Mouse (Mus musculus) small intestine, adult 2 months (tissue): ENCODE results near the gene Syne2. TPM values are rescaled to one million over a fixed set of nuclear protein-coding genes. Genes with fewer than 3 reads are reported as not detected.
A peak's percentile ranks its signal among the peaks of the same experiment; 100 is the strongest.
"Not testable (repeated sequence)": the region's sequence is repeated elsewhere in the genome, so short reads cannot be mapped to it uniquely, and the experiment has no call there.

Experiments used
- H3K27ac ChIP-seq: fragments of 200-500 bp; 2 replicates; pipeline ENCODE4 v1.5.1; 2012; ENCODE audit warnings: low read depth, low read length, control low read depth, inconsistent platforms; ENCODE audit not compliant: insufficient read depth
- H3K27me3 ChIP-seq: fragments of 200-500 bp; 2 replicates; pipeline ENCODE4 v1.6.1; 2012; ENCODE audit warnings: mild to moderate bottlenecking, moderate library complexity, low read length, inconsistent platforms; ENCODE audit not compliant: control insufficient read depth, insufficient read depth
- H3K36me3 ChIP-seq: fragments of 200-500 bp; 2 replicates; pipeline ENCODE4 v1.6.1; 2012; ENCODE audit warnings: mild to moderate bottlenecking, low read length, control low read depth, inconsistent platforms; ENCODE audit not compliant: control insufficient read depth, insufficient read depth
- H3K4me1 ChIP-seq: fragments of 200-500 bp; 2 replicates; pipeline ENCODE4 v1.6.1; 2012; ENCODE audit warnings: low read length, inconsistent platforms, mixed read lengths; ENCODE audit not compliant: control insufficient read depth, insufficient read depth, insufficient read length
- H3K4me3 ChIP-seq: fragments of 200-500 bp; 2 replicates; pipeline ENCODE4 v1.5.1; 2012; ENCODE audit warnings: low read depth, mild to moderate bottlenecking, control low read depth, inconsistent platforms, low read length, moderate library complexity
- CTCF ChIP-seq: fragments of 200-500 bp; IDR thresholded peaks from 2 replicates; pipeline ENCODE4 v1.5.1; 2012; ENCODE audit warnings: low read depth, mild to moderate bottlenecking, control low read depth, inconsistent platforms, low read length, moderate library complexity, mixed read lengths; ENCODE audit not compliant: insufficient replicate concordance, insufficient read length; ENCODE audit errors: extremely low read depth
- POLR2A ChIP-seq: fragments of 200-500 bp; IDR thresholded peaks from 2 replicates; pipeline ENCODE4 v1.6.1; 2012; ENCODE audit warnings: low read depth, mild to moderate bottlenecking, control low read depth, inconsistent platforms, low read length, moderate library complexity
- WGBS: fragments of 180-500 bp; shearing (Covaris S2); methylation state at CpG from one replicate; pipeline ENCODE4 v1.1.7; 2018; 5-methylcytosine and 5-hydroxymethylcytosine counted together
- polyA plus RNA-seq: library from polyadenylated mRNA; depleted of rRNA; stranded (reverse); fragments of >200 nt; gene quantifications from 2 replicates; pipeline ENCODE4 v1.2.3, GENCODE M21; 2012

The Syne2 gene
- polyA plus RNA-seq, 1 experiment: 39.8 TPM

- H3K4me3 ChIP-seq: no peak overlapping the region
- WGBS: 76% methylated on average over 4 of the region's 4 CpGs
- TF ChIP-seq CTCF (no peak), POLR2A (no peak)
These were observed 298.6 kb downstream of the Syne2 start for GRCm38 (mm10) chr12:76116577-76116976.

DNA sequence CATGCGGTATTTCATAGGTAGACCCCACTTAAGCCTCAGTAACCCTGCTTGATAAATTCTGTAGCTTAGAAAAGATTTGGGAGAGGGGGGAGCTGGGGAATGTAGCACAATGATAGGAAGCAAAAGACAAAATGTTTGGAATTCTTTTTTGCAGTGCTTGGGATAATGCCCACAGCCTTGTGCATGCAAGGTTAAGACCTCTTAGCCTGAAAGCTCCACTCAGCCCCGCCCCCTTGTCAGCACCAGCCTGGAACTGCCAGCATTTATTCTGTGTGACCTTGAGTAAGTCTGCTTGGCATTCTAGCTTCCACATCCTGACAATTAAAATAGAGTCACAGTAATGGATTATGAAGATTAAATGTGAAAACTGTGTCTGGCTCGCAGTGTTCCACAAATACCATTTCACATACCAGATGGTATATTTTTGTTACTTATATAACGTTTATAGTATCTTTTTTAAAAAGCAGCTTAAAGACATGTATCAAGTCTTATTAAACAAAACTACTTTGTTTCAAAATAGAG lies 299.8 kb downstream of the Syne2 start:
- no peak overlapping the region for H3K27ac ChIP-seq
- H3K36me3 ChIP-seq: no peaks in the 10 kb centered on the region
- no peak overlapping the region for H3K4me3 ChIP-seq
- WGBS: 81% methylated on average over 4 of the region's 4 CpGs
- H3K27me3 ChIP-seq: no peaks in the 10 kb centered on the region
- no peak for TF ChIP-seq POLR2A
- no peak for TF ChIP-seq CTCF
- H3K4me1 ChIP-seq: no peaks in the 10 kb centered on the region

More at GRCm38 (mm10) chr12:76116577-76116976, 298.6 kb downstream of the Syne2 start:
- Histone ChIP-seq H3K27me3 (no peaks in the 10 kb centered on the region), H3K36me3 (no peaks in the 10 kb centered on the region), H3K27ac (no peak overlapping the region), H3K4me1 (no peaks in the 10 kb centered on the region)

DNA sequence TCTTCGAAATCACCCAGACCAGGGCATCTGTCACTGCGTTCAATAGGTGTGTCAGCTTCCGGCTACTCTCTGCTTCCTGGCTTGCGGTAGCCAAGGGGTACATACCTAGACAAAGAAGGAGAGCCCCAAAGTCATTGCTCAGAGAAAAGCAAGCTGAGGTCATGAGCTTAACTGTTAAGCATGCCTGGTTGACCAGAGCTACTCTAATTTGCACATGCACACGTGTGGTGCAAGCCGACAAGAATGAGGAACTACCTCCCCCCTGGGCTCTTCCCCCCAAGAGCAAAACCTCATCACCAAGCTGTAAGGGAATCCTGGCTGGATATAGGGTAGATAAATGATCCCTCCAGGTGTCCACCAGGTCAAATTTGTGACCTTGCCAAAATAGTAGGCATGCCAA lies 305.3 kb downstream of the Syne2 start:
- Histone ChIP-seq H3K4me3 (no peak overlapping the region), H3K27me3 (no peaks in the 10 kb centered on the region), H3K27ac (no peak overlapping the region), H3K36me3 (no peaks in the 10 kb centered on the region), H3K4me1 (no peaks in the 10 kb centered on the region)
- 90% methylated on average over 6 of the region's 6 CpGs for WGBS
- TF ChIP-seq CTCF: no peak
- TF ChIP-seq POLR2A: no peak

DNA sequence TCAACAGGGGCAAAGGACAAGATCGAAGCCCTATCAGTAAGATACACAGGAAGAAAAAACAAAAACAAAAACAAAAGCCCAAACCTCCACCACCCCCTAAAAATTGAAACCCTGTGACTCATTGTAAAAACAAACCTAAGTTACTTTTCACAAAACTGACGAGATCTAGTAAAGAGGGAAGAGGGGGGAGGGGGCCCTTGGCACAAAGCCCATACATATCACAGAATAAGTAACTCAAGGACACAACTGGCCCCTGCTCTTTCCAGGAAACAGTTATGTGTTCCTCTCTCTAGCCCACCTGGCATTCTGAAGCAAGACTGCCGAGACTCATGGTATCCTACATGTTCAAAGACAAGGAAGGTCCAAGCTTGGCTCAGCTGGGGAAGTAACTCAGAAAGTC lies 310.4 kb downstream of the Syne2 start:
- H3K4me3 ChIP-seq: no peak overlapping the region
- WGBS: 55% methylated on average over 3 of the region's 3 CpGs
- no peak overlapping the region for H3K27ac ChIP-seq
- no peaks in the 10 kb centered on the region for H3K36me3 ChIP-seq
- TF ChIP-seq CTCF: no peak
- no peak for TF ChIP-seq POLR2A
- H3K4me1 ChIP-seq: peaks cover 7% of the 10 kb centered on the region; the same call in 1 of the 2 replicates
- no peaks in the 10 kb centered on the region for H3K27me3 ChIP-seq

- no peaks in the 10 kb centered on the region for H3K27me3 ChIP-seq
- no peak overlapping the region for H3K27ac ChIP-seq
- no peaks in the 10 kb centered on the region for H3K36me3 ChIP-seq
- WGBS: 84% methylated on average over 10 of the region's 10 CpGs
- TF ChIP-seq CTCF: no peak
- TF ChIP-seq POLR2A: no peak
- H3K4me3 ChIP-seq: no peak overlapping the region
- peaks cover 7% of the 10 kb centered on the region; the same call in 1 of the 2 replicates for H3K4me1 ChIP-seq
These were observed 310.9 kb downstream of the Syne2 start for GRCm38 (mm10) chr12:76128831-76129230.

DNA sequence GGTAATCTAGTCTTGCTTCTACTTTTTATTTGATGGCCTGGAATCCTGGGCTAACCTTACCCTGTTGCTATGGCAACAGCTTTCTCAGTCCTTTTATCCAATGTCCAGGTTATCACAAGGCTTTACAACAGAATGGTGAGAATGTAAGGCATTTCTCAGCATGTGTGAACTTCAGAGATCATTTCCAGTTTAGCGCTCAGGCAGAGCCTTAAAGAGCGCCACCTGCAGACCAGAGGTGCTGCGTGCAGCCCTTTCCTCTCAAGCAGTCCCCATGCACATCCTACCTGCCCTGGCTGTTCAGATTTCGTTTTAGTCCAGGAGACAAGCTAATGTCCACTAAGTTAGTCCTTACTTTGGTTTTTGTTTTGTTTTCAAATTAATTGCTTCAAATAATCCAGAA lies 312.3 kb downstream of the Syne2 start:
- WGBS: 49% methylated on average over 4 of the region's 4 CpGs
- Histone ChIP-seq H3K4me1 (peaks cover 7% of the 10 kb centered on the region; the same call in 1 of the 2 replicates), H3K4me3 (no peak overlapping the region), H3K27ac (no peak overlapping the region), H3K27me3 (no peaks in the 10 kb centered on the region), H3K36me3 (no peaks in the 10 kb centered on the region)
- peak; percentile 65; the same call in 1 of the 2 replicates for TF ChIP-seq CTCF
- TF ChIP-seq POLR2A: no peak

DNA sequence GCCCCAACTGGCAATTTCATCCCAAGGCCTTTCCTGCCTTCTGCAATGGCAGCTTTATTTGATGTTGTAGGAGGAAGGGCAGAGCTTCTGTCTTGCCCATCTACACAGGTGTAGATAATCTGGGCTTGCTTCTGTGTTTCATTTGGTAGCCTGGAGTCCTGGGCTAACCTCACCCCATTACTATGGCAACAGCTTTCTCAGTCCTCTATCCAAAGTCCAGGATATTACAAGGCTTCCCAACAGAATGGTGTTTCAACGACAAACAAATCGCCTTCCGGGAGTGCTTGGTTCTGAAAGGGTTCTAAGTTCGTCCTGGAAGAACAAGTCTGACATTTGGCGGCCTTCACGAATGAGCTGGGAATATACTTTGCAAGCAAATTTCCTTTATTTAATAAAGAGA lies 313.0 kb downstream of the Syne2 start:
- H3K4me1 ChIP-seq: peaks cover 7% of the 10 kb centered on the region; the same call in 1 of the 2 replicates
- H3K27me3 ChIP-seq: no peaks in the 10 kb centered on the region
- TF ChIP-seq POLR2A: no peak
- no peak for TF ChIP-seq CTCF
- H3K27ac ChIP-seq: no peak overlapping the region
- 27% methylated on average over 6 of the region's 6 CpGs for WGBS
- H3K36me3 ChIP-seq: no peaks in the 10 kb centered on the region
- no peak overlapping the region for H3K4me3 ChIP-seq

GRCm38 (mm10) chr12:76132591-76132990 lies 314.7 kb downstream of the Syne2 start:
- no peaks in the 10 kb centered on the region for H3K36me3 ChIP-seq
- TF ChIP-seq POLR2A (no peak), CTCF (no peak)
- no peaks in the 10 kb centered on the region for H3K27me3 ChIP-seq
- H3K4me3 ChIP-seq: no peak overlapping the region
- no peak overlapping the region for H3K27ac ChIP-seq
- H3K4me1 ChIP-seq: peaks cover 7% of the 10 kb centered on the region; the same call in 1 of the 2 replicates
- 77% methylated on average over 4 of the region's 4 CpGs for WGBS

DNA sequence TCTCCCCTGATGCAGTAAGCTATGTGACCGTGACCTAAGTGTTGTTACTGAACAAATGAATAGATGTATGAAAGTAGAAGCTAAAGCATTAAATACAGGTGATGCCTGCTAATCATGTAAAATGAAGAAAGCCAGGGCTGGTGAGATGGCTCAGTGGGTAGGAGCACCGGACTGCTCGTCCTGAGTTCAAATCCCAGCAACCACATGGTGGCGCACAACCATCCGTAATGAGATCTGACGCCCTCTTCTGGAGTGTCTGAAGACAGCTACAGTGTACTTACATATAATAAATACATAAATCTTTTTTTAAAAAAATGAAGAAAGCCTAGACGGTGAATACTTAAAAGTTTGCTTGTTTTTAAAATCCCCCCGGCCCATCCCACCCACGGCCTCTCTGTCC lies 315.1 kb downstream of the Syne2 start:
- H3K27ac ChIP-seq, H3K36me3 ChIP-seq, H3K4me1 ChIP-seq, H3K4me3 ChIP-seq, H3K27me3 ChIP-seq: not testable (repeated sequence)
- 87% methylated on average over 9 of the region's 9 CpGs for WGBS
